Mouse (Mus musculus) lung, adult 2 months (tissue): ENCODE measurements around the gene Olfr215.

ENCODE experiments used
- CTCF ChIP-seq: fragments of 200-500 bp; IDR thresholded peaks from 2 replicates; pipeline ENCODE4 v1.5.1; 2011; ENCODE audit warnings: mild to moderate bottlenecking, low read length, control low read depth; ENCODE audit not compliant: insufficient read depth
- POLR2A ChIP-seq: fragments of 200-500 bp; IDR thresholded peaks from 2 replicates; pipeline ENCODE4 v1.6.1; 2011; ENCODE audit warnings: low read depth, mild to moderate bottlenecking, control low read depth, low read length, borderline replicate concordance; ENCODE audit errors: extremely low read depth

- peak; percentile 44; the same call in 1 of the 2 replicates for TF ChIP-seq POLR2A
- no peak for TF ChIP-seq CTCF
Measured at GRCm38 (mm10) chr6:116628539-116629171, 44.7 kb upstream of the Olfr215 start, which contains the start of gene Zfp422.
